Mouse (Mus musculus) urinary bladder, postnatal 14 days (tissue): ENCODE data around the gene Klhdc7a.
A peak's percentile ranks its signal among the peaks of the same experiment; 100 is the strongest.
"Not testable (repeated sequence)": the region's sequence is repeated elsewhere in the genome, so short reads cannot be mapped to it uniquely, and the experiment has no call there.

ENCODE experiments used
- DNase-seq: peaks from one replicate; pipeline ENCODE4 v3.0.0; 2021; ENCODE audit warnings: low spot score

Klhdc7a gene

DNA sequence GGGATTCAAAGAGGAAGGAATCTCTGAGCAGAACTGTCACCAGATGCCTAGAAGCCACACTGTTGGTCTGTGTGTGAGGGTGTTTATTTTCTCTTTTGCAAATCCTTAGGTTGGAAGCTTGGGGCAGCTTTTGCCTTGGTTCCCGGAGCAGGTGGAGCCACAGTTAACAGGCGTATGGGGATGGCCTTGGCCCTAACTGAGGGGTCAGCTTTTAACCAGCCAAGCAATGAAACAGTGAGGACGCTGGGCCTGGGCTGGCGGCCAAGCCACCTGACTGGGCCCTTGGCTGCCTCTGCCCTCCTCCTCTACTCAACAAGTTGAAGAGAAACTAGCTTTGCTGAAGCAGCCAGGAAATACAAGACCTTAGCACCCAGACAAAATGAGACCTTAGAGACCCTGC, at the start of gene Klhdc7a:
Gene Klhdc7a (minus strand): TSS at position 105 of the 400 bp plus-strand sequence.
- peak; percentile 81 for DNase-seq

- DNase-seq = no peak
These were observed 48.1 kb upstream of the Klhdc7a start for GRCm38 (mm10) chr4:140015916-140016315.

GRCm38 (mm10) chr4:140010728-140011470, 43.1 kb upstream of the Klhdc7a start:
- DNase-seq = no peak

DNA sequence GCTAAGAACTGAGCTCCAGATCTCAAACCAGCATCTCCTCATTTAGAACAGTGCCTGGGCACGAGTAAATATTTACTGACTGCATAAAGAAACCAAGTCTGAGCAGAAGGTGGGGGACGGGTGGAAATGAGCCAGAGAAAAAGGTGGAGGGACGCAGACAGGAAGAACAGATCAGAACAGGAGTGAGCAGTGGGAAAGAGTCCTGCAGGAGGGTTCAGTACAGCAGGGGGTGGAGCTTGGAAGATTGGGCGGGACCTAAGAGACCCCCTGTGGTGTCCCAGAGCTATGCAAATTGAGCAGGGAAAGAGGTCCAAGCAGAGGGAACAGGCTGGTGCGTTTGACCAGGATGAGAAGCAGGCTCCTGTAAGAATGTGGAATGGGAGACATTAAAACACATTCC, 37.1 kb upstream of the Klhdc7a start:
- DNase-seq = peak; percentile 30

DNA sequence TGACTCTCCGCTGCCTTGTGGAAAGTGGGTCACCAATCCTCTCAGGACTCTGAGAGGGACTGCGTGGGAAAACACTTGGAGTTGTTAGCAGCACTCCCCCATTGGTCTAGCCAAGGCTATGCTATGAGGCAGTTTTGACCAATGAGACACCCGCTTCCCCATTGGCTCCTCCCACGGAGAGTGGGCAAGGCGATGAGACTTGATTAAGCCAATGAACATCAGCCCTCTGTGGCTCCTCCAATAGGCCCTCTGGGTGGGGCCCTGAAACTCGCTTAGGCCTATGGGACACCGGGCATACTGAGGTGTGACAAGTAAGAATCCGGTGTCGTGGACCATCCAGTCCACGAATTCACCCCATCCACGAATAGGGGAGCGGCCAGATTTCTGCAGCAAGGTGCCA, 36.3 kb upstream of the Klhdc7a start:
- DNase-seq = peak; percentile 72

DNA sequence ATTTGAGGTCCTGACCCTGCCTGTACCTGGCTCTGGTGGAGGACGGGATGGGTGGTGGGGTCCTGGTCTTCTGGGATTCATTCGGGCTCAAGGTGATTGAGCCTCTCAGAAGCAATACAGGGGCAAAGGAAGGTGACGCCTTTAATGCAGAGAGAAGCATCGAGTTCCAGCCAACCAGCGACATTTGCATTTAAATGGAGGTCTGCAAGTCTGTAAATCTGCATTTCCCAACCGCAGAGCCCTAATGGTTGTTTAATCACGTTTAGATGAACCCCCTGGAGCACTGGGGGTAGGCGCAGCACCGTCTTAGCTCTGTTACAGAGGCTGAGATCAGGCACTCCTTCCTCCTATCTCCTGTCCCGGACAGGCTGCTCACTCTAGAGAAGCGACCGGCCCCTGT, 34.2 kb upstream of the Klhdc7a start:
- DNase-seq = no peak

DNA sequence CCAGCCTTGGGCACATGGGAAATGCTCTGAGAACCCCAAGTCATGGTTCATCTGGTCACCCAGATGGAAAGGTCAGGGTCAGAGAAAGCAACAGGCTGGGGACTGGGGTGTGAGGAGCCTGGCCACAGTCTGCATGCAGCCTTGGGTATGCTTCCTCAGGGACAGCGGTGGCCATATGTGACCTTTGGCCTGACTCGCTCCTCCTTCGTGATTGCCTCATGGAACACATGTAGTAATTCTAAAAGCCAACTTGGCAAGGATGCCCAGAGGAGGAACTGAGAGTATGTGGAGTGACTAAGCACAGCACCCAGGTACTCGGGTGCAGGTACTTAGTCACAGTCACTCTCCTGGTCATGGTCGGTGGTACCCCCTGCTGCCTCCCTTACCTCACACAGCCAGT, 33.1 kb upstream of the Klhdc7a start:
- no peak for DNase-seq

GRCm38 (mm10) chr4:139999033-139999432, 31.2 kb upstream of the Klhdc7a start:
- DNase-seq = no peak

DNA sequence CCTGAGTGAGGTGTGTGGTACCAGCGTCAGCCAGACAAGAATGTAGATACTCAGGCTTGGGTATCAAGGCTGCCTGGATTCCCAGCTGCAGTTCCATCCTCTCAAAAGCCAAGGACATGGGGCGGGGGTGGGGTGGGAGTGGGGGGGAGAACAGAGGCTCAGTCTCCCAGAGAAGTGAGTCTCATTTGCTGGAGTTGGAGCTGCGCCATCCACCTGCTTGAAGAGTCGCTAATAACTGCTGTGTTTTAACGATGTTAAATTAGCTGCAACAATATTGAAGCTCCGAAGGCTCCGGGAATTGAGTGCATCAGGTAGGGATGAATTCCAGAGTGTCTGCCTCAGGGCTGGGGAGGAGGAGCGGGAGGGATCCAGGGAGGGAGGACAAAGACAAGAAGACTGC, 27.8 kb upstream of the Klhdc7a start:
- DNase-seq = no peak

DNA sequence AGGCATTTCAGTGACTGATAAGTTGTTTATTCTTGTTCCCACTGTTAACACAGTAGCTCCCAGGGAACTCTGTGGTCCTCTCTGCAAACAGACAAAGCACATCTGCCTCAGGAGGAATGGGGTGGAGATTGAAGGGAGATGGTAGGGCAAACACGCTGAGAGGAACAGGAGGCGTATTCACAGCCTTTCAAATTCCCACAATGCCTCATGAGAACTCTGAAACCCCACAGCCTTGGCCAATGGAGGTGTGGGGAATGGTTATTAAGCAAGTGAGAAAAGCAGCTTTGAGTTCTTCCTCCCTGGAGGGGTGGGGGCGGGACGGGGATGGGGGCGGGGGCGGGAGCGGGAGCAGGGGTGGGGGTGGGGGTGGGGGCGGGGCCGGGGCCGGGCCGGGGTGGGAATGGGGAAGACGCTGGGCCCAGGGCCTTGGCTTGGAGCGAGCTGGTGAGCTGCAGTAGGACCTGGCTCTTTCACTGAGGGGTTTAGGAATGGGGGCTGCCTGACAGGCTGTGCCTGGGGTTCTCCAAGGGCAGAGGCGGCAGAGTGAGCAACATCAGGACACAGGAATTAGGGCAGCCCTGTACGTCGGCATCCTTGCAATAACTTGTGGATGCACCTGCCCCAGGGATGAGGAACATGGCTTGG, 25.4 kb upstream of the Klhdc7a start:
- DNase-seq = no peak

DNA sequence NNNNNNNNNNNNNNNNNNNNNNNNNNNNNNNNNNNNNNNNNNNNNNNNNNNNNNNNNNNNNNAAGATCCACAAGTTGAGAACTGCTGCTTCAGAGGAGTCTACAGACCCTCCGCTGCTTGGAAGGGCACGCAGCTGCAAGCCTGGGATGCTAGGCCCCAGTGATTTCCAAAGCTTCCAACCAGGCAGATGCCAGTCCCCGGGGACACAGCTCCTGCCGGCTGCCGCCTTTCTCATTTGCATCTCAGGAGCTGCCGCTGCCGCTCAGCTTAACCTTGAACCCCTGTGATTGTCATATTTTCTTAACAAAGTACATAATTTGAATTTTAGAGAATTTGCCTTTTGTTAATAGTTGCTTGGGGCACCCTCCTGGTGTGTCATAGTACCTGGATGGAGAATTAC, 19.1 kb upstream of the Klhdc7a start:
- no peak for DNase-seq

- peak; percentile 91 for DNase-seq
These were observed 10.9 kb upstream of the Klhdc7a start for GRCm38 (mm10) chr4:139978716-139979115.

GRCm38 (mm10) chr4:139977308-139977781, 9.5 kb upstream of the Klhdc7a start:
- peak; percentile 68 for DNase-seq

DNA sequence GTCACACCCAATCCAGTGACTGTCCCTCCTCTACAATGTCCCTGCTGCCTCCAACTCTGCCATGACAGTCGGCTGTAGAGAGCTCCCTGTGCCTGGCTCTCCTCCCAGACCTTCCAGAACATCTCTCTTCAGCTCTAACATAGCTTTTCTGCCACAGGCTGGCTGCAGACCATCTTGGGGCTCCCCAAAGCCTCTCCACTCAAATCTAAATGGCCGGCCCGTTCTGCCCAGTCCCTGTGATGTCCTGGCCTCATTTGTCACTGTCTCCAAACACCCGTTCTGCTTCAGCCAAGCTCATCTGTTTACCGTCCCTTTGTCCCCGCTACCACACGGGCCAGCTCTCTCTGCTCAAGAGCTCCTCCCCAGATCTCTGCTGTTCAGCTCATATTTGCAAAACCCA, 6.7 kb upstream of the Klhdc7a start:
- no peak for DNase-seq

DNA sequence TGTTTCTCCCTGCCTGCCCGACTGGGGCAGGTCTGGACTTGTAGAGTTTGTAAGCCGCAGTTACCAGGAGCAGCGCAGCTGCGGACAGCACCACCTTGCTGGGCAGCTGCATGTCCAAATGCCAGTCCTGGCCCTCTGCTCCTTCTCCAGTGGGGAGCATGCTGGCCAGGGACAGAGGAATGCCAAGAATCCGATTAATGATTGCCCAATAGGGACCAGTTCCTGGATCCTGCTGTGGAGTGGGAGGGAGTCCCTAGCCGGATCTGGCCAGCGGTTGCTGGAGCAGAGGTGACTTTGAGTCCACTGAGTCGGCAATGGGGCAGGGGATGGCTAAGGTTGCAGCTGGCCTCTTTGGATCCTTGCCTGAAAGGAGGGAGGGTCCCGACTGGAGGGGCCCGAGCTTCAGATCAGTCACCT, 343 bp downstream of the Klhdc7a start:
- peak; percentile 73 for DNase-seq

DNA sequence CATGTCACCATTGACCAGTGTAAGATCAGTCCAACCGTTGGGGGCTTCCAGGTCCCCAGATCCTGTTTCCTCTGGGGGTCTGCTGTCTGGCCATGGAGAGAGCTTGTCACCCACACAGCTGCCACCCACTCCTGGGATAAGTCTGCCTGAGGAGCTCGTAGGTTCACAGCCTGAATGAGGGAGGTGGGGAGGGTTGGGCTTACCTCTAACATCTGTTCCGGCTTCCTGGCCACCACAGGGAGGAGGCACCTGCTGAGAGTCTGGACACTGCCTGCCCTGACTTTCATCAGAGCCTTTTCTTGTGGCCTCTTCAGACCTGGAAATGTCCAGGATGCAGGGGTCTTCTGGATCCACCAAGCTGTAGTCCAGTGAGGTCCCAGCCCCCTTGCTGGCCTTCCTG, 845 bp downstream of the Klhdc7a start:
- DNase-seq = no peak

DNA sequence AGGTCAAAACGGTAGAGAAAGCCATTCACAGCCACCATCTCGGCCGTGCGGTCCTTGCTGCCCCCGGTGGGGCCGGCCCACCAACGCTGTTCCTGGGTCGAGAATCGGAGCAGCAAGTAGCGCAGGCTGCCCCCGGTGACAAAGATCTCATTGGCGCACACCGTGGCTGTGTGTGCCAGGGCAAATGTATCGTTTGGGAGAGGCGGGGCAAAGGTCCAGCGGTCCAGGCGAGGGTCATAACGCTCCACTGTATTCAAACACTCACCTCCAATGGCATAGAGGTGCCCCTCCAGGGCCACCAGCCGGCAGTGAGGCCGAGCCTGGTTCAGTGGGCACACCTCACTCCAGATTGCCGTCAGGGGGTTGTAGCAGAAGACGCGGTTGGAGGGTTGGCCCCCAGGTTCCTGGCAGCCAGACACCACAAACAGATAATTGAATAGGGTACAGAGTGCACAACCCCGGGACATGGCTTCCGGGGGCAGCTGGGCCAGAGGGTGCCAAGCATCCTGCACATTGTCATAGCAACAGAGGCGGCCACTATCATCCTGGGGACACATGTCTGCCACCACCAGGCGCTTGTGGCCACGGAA, 2.1 kb downstream of the Klhdc7a start:
- no peak for DNase-seq

- no peak for DNase-seq
These were observed 3.4 kb downstream of the Klhdc7a start for GRCm38 (mm10) chr4:139964406-139964805.

DNA sequence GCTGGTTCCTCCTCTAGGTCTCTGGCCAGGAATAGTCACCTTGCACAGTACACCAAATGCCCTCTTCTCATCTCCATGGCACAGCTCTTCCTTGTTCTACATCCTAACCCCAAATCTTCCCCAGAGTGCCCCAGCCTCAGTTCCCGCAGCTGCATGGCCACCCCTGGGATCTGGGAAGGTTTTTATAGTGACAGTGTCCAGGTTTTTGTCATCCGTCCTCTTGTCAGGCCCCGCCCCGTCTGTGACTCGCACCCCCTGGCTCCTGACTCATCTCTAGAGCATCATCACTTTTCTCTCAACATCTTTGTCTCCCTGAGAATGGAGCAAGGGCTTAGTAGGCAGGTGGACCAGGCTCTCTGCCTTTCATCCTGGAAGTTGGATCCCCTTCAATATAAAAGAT, 3.9 kb downstream of the Klhdc7a start:
- no peak for DNase-seq

DNA sequence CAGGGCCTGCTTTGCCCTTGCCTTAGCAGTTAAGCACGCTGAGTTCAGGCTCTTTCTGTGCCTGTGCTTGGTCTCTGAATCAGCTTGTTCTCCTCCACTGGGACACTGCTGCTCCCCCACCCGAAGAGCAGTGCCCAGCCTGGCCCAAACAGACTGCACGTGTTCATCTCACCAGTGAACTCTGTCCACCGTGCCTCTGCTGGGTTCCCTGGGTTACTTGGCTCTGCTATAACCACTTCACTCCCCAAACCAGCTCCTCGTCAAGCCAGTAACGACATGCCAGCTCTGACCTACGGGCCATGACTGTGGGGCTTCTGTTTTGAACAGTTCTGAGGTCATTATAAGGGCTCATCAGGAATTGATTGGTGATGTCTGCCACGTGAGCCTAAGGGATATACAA, 4.8 kb downstream of the Klhdc7a start:
- peak; percentile 66 for DNase-seq

DNA sequence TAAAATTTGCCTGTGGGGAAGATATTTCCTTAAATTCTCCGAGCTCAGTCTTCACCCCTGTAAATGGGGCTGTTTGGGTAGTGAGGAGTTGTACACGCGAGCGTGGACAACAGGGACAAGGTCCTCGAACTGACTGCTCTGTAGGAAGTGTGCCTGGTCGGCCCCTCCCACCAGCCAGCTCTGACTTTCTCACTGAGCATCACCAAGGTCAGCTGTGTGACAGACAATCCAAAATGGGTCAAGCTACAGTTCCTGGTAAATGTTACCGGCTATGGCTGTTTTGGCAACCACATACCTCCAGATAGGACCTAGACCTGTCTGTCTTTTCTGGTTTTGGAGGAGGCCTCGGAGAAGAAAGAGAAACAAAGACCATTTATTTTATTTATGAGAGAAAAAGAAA, 6.0 kb downstream of the Klhdc7a start:
- DNase-seq = no peak

DNA sequence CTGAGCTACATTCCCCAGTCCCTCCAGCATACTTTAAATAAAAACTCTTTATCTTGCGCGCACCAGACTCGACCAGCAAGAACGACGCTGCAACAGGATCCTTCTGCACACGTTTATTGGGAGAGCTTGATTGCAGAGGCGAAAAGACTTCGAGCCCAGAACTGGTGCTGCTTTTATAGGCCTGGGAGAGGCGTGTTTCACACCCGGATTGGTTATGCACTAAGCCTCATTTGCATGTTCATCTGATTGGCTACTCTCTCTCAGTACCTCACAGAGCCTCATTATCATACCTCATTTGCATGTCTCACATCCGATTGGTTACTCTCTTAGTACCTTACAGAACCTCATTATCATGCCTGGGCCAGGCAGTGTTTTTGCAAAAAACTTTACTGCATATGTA, 6.5 kb downstream of the Klhdc7a start:
- not testable (repeated sequence) for DNase-seq

DNA sequence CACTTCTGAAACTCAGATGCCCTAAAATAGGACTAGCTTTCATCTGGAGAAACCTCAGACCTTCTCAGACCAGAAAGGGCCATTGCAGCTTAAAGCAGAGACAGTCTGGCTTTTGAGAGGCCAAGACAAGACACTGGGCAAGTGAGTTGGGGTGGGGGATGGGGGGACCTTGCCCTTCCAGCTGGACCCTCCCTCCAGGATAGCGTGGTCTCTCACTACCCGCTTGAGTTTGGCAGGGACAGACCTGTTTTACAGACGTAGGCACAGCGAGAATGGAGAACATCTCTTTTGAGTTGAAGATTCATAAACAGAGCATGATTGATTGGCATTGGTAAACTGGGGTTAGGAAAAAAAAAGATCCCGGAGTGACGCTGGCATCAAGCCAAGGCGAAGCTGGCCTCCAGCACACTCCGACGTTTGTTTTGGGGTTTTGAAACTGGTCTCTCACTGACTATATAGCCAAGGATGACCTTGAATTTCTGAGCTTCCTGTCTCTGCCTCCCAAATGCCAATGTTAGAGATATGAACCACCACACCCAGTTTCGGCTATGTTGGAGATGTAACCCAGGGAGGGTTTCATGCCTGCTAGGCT, 7.0 kb downstream of the Klhdc7a start:
- DNase-seq = no peak
